Mouse (Mus musculus): ENCODE measurements at regions not wholly inside any gene's neighbourhood (a gene's known extent, or its start where the extent isn't known, plus 50 kb on each side); places are given as distances from the start of the nearest gene placed in this dataset.
"Not testable (repeated sequence)": the region's sequence is repeated elsewhere in the genome, so short reads cannot be mapped to it uniquely, and the experiment has no call there.

DNA sequence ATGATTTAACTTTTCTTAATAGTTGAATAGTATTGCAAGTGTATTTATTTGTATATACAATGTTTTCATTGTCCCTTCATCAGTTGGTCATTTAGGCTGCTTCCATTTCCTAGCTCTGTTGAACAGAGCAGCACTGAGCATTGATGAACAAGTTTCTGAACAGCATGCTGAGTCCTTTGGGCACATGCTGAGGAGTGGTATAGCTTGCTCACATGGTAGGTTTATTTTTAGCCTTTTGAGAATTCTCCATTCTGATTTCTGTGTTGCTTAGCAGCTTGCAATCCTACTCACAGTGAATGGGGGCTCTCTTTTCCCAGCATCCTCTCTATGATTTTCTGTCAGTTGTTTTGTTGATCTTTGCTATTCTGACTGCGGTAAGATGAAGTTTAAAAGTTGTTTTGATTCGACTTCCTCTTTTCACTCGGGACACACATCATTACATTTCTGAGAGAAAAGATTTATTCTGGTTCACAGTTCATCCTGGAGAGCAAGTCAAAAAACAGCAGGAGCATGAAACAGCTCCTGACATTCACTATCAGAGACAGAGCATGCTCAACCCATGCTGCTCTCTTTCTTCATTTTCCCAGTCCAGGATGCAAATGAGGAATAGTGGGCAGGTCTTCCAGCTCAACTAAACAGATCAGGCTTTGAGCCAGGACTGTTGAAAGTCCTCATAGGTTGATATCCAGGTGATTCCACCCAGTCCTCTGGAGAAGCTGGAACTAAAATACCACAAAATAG, 413.1 kb downstream of the Gm37988 start:
- DNase-seq (ENCODE audit: low spot score in 2 of 2), result no peak

DNA sequence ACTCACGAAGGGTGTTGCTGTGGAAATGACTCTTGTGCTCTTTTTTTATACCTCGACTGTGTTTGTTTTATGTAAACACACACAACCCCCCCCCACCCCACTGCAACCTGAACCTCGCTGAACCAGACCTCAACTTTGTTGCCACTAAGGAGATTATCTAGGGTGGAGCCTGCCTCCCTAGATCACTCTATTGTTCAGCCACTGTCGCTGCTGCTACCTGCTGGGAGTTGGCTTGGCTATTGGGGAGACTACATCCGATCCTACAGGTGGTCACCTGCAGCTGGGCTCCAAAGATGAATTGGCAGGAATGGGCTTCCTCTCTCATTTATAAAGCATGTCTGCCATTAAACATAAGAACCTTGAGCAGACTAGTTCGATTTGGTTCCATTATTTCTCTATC, 420.2 kb downstream of the Gm37988 start:
- no peak for DNase-seq (ENCODE audit: low spot score in 2 of 2)

DNA sequence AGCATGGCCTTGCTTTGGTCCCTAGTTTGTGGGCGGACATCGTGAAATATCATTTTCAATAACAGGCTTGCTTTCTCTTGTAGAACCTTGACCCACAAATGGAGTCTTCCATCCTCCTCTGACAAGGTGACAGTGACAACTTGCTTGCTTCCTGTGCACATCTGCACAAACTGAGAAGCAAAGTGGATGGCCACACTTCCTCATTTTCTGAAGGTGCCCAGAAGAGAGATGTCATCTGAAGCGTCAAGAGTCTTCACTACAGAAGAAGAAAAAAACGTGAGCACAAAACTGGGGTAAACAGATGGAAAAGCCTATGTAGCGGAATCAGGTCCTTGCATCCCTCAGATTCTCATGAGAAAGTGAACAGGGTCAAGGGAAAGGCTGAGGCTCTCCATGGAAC, 423.5 kb downstream of the Gm37988 start:
- no peak for DNase-seq (ENCODE audit: low spot score in 2 of 2)

DNA sequence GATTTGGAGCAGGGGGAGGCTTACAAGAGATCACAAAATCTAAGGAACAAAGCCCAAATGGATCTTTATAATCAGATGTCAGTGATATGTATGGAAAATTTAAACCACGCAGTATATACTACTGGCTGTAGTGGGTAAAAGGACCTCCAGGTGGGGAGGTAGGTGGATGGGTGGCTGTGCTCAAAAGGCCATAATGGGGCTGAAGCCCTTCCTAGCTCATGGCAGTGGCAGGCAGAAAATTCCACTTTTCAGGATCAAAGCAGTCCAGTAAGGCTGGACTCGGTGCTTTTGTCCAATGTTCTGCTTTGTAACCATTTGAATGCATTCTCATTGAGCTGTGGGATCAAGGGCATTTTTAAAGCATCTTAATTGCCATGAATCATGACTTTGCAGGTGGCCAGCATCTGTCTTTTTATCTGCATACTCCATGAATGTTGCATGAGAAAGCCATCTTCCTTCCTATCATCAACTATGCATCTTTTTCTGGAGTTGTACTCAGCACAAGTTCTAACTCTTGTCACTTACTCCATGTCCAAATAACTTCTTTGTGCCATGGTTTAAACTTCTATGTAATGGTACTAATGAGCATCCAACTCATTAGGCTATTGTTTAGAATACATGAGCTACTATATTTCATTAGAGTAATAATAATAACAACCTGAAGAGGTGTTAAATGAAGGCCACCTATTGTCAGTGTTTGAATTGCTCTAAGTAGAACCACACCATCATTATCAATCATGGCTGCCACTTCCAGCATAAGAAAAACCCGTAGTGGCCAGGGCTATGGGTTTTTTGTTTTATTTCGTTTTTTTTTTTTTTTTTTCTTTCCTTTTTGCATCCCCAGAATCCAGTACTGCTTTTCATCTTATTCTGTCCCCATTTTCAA, 424.5 kb downstream of the Gm37988 start:
- DNase-seq (ENCODE audit: low spot score in 2 of 2), result no peak

DNA sequence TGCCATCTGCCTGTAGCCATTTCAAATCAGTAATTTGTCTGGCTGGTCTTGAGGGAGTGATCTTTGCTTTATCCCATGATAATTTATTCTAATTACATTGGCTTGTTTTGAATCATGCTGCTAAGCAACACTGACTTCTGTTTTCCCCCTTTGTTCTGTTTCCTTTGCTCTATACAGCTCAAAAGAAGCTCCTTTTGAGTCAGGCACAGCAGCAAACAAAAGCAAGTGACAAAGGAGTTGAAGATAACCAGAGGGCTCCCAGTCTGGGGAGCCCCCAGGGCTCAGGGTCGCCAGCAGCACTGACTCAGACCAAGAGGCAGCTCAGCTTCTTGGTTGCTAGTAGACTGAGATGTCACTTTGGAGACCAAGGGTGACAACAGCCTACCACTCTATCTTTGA, 425.2 kb downstream of the Gm37988 start:
- no peak for DNase-seq (ENCODE audit: low spot score in 2 of 2)

DNA sequence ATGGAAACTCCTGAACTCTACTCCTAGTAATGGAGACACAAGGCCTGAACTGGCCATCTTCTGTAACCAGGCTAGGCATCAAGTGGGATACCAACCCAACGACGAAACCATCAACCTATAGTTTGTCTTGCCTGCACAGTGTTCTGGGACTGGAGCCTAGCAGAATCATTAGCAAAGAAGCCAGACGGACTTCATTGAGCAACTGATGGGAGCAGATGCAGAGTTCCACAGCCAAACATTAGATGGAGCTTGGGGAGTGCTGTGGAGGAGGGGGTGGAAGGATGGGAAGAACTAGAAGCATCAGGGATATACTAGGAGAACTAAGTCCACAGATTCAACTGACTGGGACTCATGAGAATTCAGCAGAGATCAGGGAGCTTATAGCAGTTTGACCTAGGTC, 435.5 kb downstream of the Gm37988 start:
- no peak for DNase-seq (ENCODE audit: low spot score in 2 of 2)

DNA sequence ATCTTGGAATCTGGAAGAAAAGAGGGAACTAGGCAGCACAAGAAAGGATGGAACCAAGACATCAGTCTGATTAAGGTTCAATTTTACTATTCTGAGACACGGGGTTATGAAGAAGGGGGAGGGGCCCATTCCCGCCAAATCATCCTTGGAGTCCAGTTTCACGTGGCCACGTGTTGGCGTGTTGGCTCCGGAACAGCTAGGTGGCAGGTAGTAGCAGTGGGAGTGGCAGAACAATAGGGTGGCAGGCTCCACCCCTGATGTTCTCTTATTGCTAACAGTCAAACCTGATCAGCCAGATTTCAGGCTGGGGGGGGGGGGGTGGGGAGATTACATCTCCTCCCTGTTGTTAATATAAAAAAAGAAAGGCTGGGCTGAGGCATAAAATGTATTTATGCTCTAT, 453.2 kb downstream of the Gm37988 start:
- DNase-seq (ENCODE audit: low spot score in 2 of 2), result not testable (repeated sequence)

DNA sequence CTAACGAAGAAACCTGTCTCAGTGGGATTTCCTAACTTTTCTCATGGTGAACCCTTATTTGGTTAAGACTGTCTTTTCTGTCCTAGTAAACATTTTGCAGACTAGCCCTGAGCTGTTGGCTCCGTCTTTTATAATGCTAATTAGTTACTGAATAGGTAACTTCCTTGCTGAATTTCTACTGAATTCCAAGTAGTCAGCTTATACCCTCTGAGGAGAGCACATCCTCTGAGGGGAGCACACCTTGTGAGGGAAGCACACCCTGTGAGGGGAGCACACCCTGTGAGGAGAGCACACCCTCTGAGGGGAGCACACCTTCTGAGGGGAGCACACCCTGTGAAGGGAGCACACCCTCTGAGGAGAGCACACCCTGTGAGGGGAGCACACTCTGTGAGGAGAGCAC, 453.6 kb downstream of the Gm37988 start:
- not testable (repeated sequence) for DNase-seq (ENCODE audit: low spot score in 2 of 2)

DNA sequence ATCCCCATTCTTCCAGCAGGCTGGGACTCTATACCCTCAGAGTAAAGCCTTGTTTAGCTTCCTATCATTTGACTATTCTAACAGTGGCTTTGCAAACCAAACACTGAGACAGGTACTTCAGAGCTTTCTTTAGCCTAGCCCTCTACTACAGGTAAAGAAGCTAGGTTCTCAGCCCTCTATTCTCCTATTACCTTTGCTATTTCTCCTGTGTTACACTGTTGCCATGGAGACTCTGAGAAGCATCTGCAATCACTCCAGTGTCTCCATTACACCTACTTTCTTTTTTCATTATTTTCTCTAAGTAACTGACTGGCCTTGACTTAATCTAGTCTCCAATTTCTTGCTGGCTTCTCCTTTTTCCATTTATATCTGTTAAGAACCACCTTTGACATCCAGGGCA, 466.2 kb downstream of the Gm37988 start:
- no peak for DNase-seq (ENCODE audit: low spot score in 2 of 2)

DNA sequence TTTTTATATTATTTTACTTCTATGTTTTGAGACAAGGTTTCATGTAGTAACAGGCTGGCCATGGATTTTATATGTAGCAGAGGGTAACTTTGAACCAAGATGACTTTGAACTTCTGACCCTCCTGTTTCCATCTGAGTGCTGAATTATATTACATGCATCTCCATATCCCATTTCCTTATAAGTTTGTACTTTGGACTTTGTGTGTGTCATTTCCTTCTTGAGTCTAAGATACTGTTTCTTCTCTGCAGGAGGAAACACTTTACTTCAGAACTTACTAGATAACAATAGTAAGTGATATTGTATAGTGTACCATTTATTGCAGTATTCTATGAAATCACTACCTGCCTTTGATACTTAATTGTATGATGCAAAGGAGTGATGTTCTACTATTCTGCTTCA, 486.9 kb downstream of the Gm37988 start:
- DNase-seq (ENCODE audit: low spot score in 2 of 2), result no peak

DNA sequence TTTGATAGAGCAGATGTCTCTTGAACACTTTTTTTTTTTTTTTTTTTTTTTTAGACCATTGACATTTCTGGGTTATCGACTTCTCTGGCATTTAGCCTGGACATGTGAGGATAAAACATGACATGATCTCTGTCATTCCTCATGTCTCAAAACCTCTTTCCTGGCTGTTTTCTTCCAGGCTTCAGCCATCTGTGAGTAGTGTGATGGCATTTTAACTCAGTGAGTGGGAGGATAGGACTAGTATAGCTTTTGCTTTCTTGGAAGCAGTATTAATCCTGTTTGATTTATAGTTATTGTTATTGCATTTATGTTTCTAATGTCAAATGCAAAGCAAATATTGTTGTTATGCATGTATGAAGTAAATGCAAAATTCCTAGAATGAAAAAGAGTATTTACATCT, 489.9 kb downstream of the Gm37988 start:
- no peak for DNase-seq (ENCODE audit: low spot score in 2 of 2)

DNA sequence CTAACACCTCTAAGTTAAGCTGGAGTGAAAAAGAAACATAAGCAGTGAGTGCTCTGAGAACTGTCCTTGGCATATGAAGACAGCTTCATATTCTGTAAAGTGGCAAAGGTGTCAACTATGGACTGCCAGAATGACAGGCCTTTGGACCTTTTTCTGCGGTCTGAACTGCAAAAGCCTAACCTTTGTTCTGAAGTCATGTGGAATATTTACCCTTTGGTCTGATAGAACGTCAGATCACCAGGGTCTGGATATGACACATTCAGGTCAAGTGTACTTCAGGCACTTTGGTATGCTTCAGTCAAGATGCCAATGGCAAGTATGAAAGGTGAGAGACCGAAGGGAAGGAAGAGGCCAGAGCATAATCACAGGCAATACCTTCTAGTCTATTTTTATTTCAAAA, 504.0 kb downstream of the Gm37988 start:
- no peak for DNase-seq (ENCODE audit: low spot score in 2 of 2)

DNA sequence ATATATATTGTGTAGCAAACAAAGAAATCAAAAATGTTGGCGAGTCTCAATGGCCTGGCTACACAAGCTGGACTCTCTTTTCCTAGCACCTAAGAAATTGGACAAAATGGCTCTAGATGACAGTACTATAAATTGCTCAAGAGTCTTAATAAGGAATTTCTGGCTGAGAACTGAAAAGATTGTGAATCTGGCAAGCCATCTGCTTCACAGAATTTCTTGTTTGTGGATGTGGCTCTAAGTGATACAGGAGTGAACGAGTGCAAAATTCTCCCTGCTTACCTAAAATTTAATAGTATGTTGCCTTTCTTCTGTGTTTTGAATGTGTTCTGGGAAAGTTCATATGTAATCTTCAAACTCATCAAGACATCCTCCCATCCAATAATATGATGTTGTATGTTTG, 508.1 kb downstream of the Gm37988 start:
- peak in 1 of 2 experiments; percentile 12 for DNase-seq (ENCODE audit: low spot score in 2 of 2)

DNA sequence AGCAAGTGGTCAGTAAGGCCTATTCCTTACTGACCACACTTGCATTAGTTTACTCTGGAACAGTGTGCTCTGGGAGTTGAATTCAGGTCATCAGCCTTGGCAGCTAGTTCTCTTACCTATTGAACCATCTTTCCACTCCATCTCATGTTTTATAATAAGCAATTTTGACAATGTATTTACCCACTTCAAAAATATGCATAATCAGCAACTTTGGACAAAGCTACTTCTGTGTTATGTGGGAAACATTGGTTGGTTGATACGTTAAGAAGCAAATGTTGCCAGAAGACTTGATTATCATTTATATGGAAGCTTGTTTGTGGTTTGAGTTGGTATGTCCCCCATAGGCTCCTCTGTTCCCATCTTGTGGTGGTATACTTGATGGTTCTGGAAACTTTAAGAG, 509.4 kb downstream of the Gm37988 start:
- no peak for DNase-seq (ENCODE audit: low spot score in 2 of 2)

DNA sequence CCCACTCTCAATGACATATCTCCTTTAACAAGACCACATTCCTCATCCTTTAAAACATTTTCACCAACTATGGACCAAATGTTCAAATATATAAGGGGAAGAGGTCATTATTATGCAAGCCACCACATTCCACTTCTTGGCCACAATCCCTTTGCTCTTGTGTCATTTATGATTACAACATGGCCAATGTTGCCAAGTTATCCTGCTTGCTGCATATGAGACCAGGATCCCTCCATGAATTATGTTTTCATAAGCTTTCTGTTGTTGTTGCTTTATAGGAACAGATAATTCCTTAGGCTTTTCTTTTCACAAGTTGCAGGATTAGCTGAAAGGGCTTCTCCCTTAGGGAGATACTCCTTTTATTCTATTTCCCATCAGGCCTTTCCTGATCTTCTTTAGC, 518.6 kb downstream of the Gm37988 start:
- DNase-seq (ENCODE audit: low spot score in 2 of 2), result no peak

Measured in left cerebral cortex, adult 8-10 months (tissue).